In genomic region chr11:59899711-59900685, GRCm38 (mm10) we compare ENCODE assay signal across 9 mouse cellular contexts. TPM values are rescaled to one million over a fixed set of nuclear protein-coding genes. Genes with fewer than 3 reads are reported as not detected.
DNase-seq lines count a peak whose midpoint lies in the region; ATAC-seq lines count a peak whose summit lies in the region.
"Had no signal": no experiment of that assay in that cellular context is flagged by ENCODE, and none has a peak within 500 bp of the region (broad histone marks: within the 10 kb centered on the region; RNA-seq: fewer than 3 reads in every experiment).

No protein-coding gene starts in this region.

- 0 out of 2 replicates have a peak overlapping the region, but pooled peaks have one; percentile 20 for H3K27ac ChIP-seq in midbrain, embryonic 12.5 days (replicated peaks)
- H3K27ac ChIP-seq in midbrain, embryonic 15.5 days, result no peak overlapping the region
- peak overlapping the region; percentile 47 for H3K27ac ChIP-seq in forebrain, embryonic 16.5 days (ENCODE audit: low read length)
- peak overlapping the region; percentile 62 for H3K27ac ChIP-seq in hindbrain, embryonic 14.5 days
- H3K27ac ChIP-seq: intestine, embryonic 15.5 days had no signal

- peaks cover 13% of the 10 kb centered on the region; the same call in 1 of the 2 replicates for H3K27me3 ChIP-seq in midbrain, embryonic 12.5 days
- H3K27me3 ChIP-seq in midbrain, embryonic 15.5 days (replicated peaks), result no peaks in the 10 kb centered on the region
- no peaks in the 10 kb centered on the region for H3K27me3 ChIP-seq in forebrain, embryonic 16.5 days (replicated peaks; ENCODE audit: control insufficient read depth, insufficient read depth, low read length)
- no peaks in the 10 kb centered on the region for H3K27me3 ChIP-seq in hindbrain, embryonic 14.5 days (ENCODE audit: control insufficient read depth, insufficient read depth, low read length)
- H3K27me3 ChIP-seq in splenic B cell, adult 2 months (ENCODE audit: control insufficient read depth, insufficient read depth, low read length, poor library complexity, severe bottlenecking), result no peaks in the 10 kb centered on the region
- H3K27me3 ChIP-seq: intestine, embryonic 15.5 days had no signal

- WGBS in midbrain, embryonic 12.5 days, result 70% methylated on average over 13 of the region's 13 CpGs
- 53% methylated on average over 13 of the region's 13 CpGs for WGBS in midbrain, embryonic 15.5 days
- 46% methylated on average over 13 of the region's 13 CpGs for WGBS in forebrain, embryonic 16.5 days
- WGBS in hindbrain, embryonic 14.5 days, result 45% methylated on average over 13 of the region's 13 CpGs

- no peak overlapping the region for H3K4me3 ChIP-seq in midbrain, embryonic 12.5 days
- no peak overlapping the region for H3K4me3 ChIP-seq in midbrain, embryonic 15.5 days
- no peak overlapping the region for H3K4me3 ChIP-seq in forebrain, embryonic 16.5 days (replicated peaks; ENCODE audit: low read length)
- H3K4me3 ChIP-seq in hindbrain, embryonic 14.5 days (replicated peaks; ENCODE audit: low read length), result no peak overlapping the region
- H3K4me3 ChIP-seq: intestine, embryonic 15.5 days had no signal

- intact Hi-C loops in left cerebral cortex, postnatal 36 days (cut with DNase I), result no loop called here

- ATAC-seq in midbrain, embryonic 12.5 days (ENCODE audit: low FRiP score, low read depth), result no peak
- no peak for ATAC-seq in midbrain, embryonic 15.5 days (replicated peaks)
- no peak for ATAC-seq in forebrain, embryonic 16.5 days
- peak; percentile 31; the same call in 1 of the 2 replicates for ATAC-seq in hindbrain, embryonic 14.5 days (ENCODE audit: low FRiP score)
- ATAC-seq: intestine, embryonic 15.5 days had no signal

- H3K4me1 ChIP-seq in midbrain, embryonic 12.5 days, result no peaks in the 10 kb centered on the region; the same call in 1 of the 2 replicates
- peaks cover 3% of the 10 kb centered on the region; the same call in 1 of the 2 replicates for H3K4me1 ChIP-seq in midbrain, embryonic 15.5 days
- peaks cover 5% of the 10 kb centered on the region for H3K4me1 ChIP-seq in forebrain, embryonic 16.5 days (replicated peaks; ENCODE audit: control insufficient read depth, insufficient read depth, low read length)
- H3K4me1 ChIP-seq in hindbrain, embryonic 14.5 days (replicated peaks; ENCODE audit: control insufficient read depth, insufficient read depth, low read length), result peaks cover 12% of the 10 kb centered on the region; the same call in 1 of the 2 replicates

- H3K9me3 ChIP-seq in midbrain, embryonic 12.5 days, result no peaks in the 10 kb centered on the region
- no peaks in the 10 kb centered on the region for H3K9me3 ChIP-seq in midbrain, embryonic 15.5 days
- H3K9me3 ChIP-seq in forebrain, embryonic 16.5 days (ENCODE audit: control insufficient read depth, low read length), result no peaks in the 10 kb centered on the region
- H3K9me3 ChIP-seq in hindbrain, embryonic 14.5 days (ENCODE audit: control insufficient read depth, low read length), result no peaks in the 10 kb centered on the region
- H3K9me3 ChIP-seq: intestine, embryonic 15.5 days had no signal

- H3K4me2 ChIP-seq in midbrain, embryonic 12.5 days (replicated peaks), result no peak overlapping the region
- H3K4me2 ChIP-seq in midbrain, embryonic 15.5 days, result no peak overlapping the region
- no peak overlapping the region for H3K4me2 ChIP-seq in forebrain, embryonic 16.5 days (ENCODE audit: low read length)
- H3K4me2 ChIP-seq in hindbrain, embryonic 14.5 days (replicated peaks), result no peak overlapping the region
- H3K4me2 ChIP-seq: intestine, embryonic 15.5 days had no signal

- no peak for DNase-seq in hindbrain, embryonic 14.5 days (ENCODE audit: low spot score)
- peak; percentile 22 for DNase-seq in splenic B cell, adult 2 months (ENCODE audit: low read depth, low spot score)
- DNase-seq in right cerebral cortex, postnatal 4 days, result no peak
- no peak for DNase-seq in cerebellum, postnatal 36 days
- DNase-seq in left cerebral cortex, postnatal 36 days (ENCODE audit: low spot score in 2 of 2), result no peak

- H3K9ac ChIP-seq in midbrain, embryonic 12.5 days (replicated peaks), result no peak overlapping the region
- H3K9ac ChIP-seq in midbrain, embryonic 15.5 days, result no peak overlapping the region
- no peak overlapping the region; the same call in 1 of the 2 replicates for H3K9ac ChIP-seq in forebrain, embryonic 16.5 days (replicated peaks; ENCODE audit: low read depth, low read length)
- no peak overlapping the region for H3K9ac ChIP-seq in hindbrain, embryonic 14.5 days
- H3K9ac ChIP-seq: intestine, embryonic 15.5 days had no signal

- no peaks in the 10 kb centered on the region for H3K36me3 ChIP-seq in midbrain, embryonic 12.5 days
- H3K36me3 ChIP-seq in midbrain, embryonic 15.5 days (replicated peaks), result no peaks in the 10 kb centered on the region
- no peaks in the 10 kb centered on the region for H3K36me3 ChIP-seq in forebrain, embryonic 16.5 days (ENCODE audit: control insufficient read depth, insufficient read depth)
- no peaks in the 10 kb centered on the region for H3K36me3 ChIP-seq in hindbrain, embryonic 14.5 days (replicated peaks; ENCODE audit: control insufficient read depth, insufficient read depth)
- H3K36me3 ChIP-seq in splenic B cell, adult 2 months (ENCODE audit: control insufficient read depth, insufficient read depth, low read length, poor library complexity, severe bottlenecking), result no peaks in the 10 kb centered on the region
- H3K36me3 ChIP-seq: intestine, embryonic 15.5 days had no signal

RNA-seq across cellular contexts. Expression of gene Med9, which starts 48.0 kb away (rescaled TPM):
- 39.4 and 41.5 TPM in 2 replicates for polyA plus RNA-seq in midbrain, embryonic 12.5 days (2016; fragmentation: Nextera tagmentation; extraction: Ambion mirVana)
- polyA plus RNA-seq in midbrain, embryonic 15.5 days (2015; fragmentation: Nextera tagmentation; extraction: Ambion mirVana), result 32.4 and 33.7 TPM in 2 replicates
- 39.0 and 39.2 TPM in 2 replicates for polyA plus RNA-seq in forebrain, embryonic 16.5 days (2015; fragmentation: Nextera tagmentation; extraction: Ambion mirVana)
- 32.7 and 36.1 TPM in 2 replicates for polyA plus RNA-seq in hindbrain, embryonic 14.5 days (2014; fragmentation: Nextera tagmentation; extraction: Ambion mirVana)
- total RNA-seq in left cerebral cortex, postnatal 36 days (2021), result 10 to 100 TPM; 37.4 to 46.0 TPM
